Mouse (Mus musculus): ENCODE measurements around the gene Tha1.

Gene Tha1

GRCm38 (mm10) chr11:117880336-117880976 lies 7.2 kb upstream of the Tha1 start:
- no peak for DNase-seq

GRCm38 (mm10) chr11:117879676-117880075 lies 6.4 kb upstream of the Tha1 start:
- peak; percentile 22 for DNase-seq

GRCm38 (mm10) chr11:117878892-117879291 lies 5.6 kb upstream of the Tha1 start:
- peak; percentile 49 for DNase-seq

GRCm38 (mm10) chr11:117877917-117878745 lies 4.8 kb upstream of the Tha1 start:
- DNase-seq, result peak; percentile 73

GRCm38 (mm10) chr11:117875681-117876080 lies 2.4 kb upstream of the Tha1 start:
- DNase-seq, result peak; percentile 35

GRCm38 (mm10) chr11:117874419-117874818 lies 1.1 kb upstream of the Tha1 start:
- DNase-seq, result peak; percentile 83

GRCm38 (mm10) chr11:117871911-117872584 lies 1.2 kb downstream of the Tha1 start:
- DNase-seq, result peak; percentile 90

- DNase-seq, result no peak
Measured at GRCm38 (mm10) chr11:117871376-117871775, 1.9 kb downstream of the Tha1 start.

GRCm38 (mm10) chr11:117870688-117871365 lies 2.5 kb downstream of the Tha1 start:
- DNase-seq, result peak; percentile 82

- no peak for DNase-seq
Measured at GRCm38 (mm10) chr11:117865988-117866387, 7.3 kb downstream of the Tha1 start.

- DNase-seq, result no peak
Measured at GRCm38 (mm10) chr11:117864805-117865204, 8.5 kb downstream of the Tha1 start.

GRCm38 (mm10) chr11:117863174-117863856 lies 10.0 kb downstream of the Tha1 start:
- no peak for DNase-seq

GRCm38 (mm10) chr11:117860601-117861000 lies 12.7 kb downstream of the Tha1 start, which contains the start of gene Tmem235:
Gene Tmem235 (plus strand): TSS chr11:117860752.
- DNase-seq, result peak; percentile 76

GRCm38 (mm10) chr11:117858392-117858791 lies 14.9 kb downstream of the Tha1 start:
- no peak for DNase-seq

- no peak for DNase-seq
Measured at GRCm38 (mm10) chr11:117857462-117857861, 15.8 kb downstream of the Tha1 start.

- DNase-seq, result no peak
Measured at GRCm38 (mm10) chr11:117855975-117856374, 17.3 kb downstream of the Tha1 start.

- no peak for DNase-seq
Measured at GRCm38 (mm10) chr11:117855360-117855759, 17.9 kb downstream of the Tha1 start.

- DNase-seq, result no peak
Measured at GRCm38 (mm10) chr11:117854241-117854640, 19.0 kb downstream of the Tha1 start.

GRCm38 (mm10) chr11:117852875-117853274 lies 20.4 kb downstream of the Tha1 start:
- DNase-seq, result no peak

GRCm38 (mm10) chr11:117848985-117849671 lies 24.2 kb downstream of the Tha1 start, which contains the start of gene Birc5:
Gene Birc5 (plus strand): TSS chr11:117849251.
- DNase-seq, result peak; percentile 99

GRCm38 (mm10) chr11:117848271-117848984 lies 24.9 kb downstream of the Tha1 start:
- peak; percentile 71 for DNase-seq
